Mouse (Mus musculus): ENCODE measurements at regions not wholly inside any gene's neighbourhood (a gene's known extent, or its start where the extent isn't known, plus 50 kb on each side); places are given as distances from the start of the nearest gene placed in this dataset.

GRCm38 (mm10) chr5:118354127-118354526, 109.1 kb downstream of the 2410131K14Rik start:
- DNase-seq (ENCODE audit: low spot score) = no peak

DNA sequence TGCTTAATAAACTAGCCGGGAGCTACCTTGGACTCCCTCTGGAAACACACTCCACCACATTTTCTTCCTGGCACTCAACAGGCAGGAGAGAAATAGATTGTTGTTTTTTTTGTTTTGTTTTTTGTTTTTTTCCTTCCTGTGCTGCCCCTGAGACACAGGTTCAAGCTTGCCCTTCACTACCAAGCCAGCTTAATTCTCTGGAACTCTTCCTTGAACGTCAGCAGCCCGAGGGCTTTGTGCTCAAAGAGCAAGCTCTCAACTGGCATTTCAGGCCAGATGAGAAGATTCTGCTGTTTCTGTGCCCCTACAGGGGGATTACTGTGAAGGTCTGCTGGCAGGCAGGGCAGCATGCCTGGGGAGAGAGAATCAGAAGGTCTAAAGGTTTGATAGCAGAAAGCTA, 109.8 kb downstream of the 2410131K14Rik start:
- no peak for DNase-seq (ENCODE audit: low spot score)

- no peak for DNase-seq (ENCODE audit: low spot score)
Measured at GRCm38 (mm10) chr5:118355287-118355686, 110.3 kb downstream of the 2410131K14Rik start.

DNA sequence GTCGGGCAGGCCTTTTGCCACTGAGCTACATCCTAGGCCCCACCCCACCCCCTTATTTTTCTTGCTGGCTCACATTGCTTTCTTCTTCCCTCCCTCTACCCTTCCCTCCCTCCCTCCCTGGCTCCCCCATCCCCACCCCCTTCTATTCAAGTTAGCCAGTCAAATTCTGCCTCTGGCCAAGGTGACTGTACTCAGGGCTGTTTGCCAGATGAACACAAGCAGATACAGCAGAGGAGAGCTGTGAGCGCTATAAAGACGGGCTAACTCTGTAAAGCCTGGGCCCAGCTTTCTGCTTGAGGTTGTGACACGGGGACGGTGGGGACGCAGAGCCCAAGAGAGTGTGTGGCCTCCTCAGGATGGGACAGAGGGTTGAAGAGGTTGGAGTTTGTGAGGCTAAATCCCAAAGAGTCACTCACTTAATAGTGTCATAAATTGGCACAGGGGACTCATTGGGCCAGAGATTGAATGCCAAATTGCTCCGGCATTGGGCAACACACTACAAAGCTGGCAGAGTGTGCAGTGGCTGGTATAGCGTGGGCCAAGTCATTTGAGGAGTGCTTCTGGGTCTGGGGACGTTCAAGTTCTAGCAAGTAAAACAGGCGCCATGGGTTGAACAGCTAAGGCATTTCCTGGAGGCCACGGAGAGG, 110.8 kb downstream of the 2410131K14Rik start:
- DNase-seq (ENCODE audit: low spot score) = no peak

DNA sequence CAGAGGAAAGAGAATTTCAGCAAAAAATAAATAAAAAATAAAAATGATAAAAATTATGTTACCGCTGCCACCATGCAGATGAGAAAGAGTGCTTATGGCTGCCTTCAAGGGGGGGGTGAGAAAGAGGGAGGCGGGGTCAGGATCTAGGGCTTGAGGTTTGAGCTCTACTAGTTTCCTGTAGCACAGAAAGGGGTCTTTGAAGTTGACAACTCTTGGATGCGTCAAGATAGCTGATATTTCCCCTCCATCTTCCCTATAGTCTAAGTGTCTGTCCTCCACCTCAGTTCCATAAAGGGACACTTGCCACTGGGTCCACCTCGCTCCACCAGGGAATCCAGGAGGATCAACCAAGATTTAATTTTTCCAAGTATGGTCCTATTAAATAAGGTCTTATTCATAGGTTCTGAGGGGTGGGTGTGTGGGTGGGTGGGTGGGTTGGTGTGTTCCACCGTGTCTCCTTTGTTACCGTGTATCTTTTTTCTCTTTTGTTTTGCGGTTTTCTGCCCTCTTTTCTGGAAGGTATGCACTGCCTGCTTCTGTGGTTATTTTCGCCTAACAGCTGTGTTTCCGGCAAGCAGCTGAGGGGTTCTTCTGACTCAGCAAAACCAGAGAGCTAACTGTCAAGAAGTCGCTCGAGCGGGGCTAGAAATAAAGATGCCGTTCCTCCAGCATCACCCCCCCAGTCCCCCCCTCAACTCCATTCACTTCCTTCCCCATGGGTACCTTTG, 114.8 kb downstream of the 2410131K14Rik start:
- DNase-seq (ENCODE audit: low spot score) = no peak

DNA sequence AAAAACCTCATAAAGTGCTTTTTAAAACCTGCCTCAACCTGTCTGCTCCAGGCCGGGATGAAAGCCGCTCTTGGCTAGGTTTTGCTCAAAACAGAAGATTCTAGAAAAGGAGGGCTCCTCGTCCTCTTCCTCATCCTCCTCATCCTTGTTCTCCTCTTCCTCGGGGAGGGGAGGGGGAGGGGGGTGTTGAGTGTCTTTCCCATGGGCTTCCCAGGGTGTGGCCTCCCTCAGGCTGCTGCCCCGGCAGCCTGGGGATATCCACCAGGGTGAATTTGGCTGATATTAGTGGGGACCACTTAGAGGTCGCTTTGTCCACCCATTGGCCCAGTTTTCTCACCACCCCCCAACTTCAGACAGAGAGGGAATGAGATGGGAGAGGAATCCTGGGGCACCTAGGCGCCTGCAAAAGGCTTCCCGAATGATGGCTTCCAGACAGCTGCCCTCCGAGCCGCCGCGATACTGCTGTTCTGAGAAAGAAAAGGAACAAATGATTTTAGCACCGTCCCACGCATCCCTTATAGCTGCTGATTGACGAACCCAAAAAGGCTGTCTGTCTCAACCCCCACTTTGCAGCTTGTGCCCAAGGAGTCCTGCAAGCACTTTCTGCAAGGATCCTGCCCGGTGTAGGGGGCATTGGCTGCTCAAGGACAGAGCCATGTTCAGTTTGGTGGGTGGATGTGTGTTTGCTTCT, 115.5 kb downstream of the 2410131K14Rik start:
- no peak for DNase-seq (ENCODE audit: low spot score)

DNA sequence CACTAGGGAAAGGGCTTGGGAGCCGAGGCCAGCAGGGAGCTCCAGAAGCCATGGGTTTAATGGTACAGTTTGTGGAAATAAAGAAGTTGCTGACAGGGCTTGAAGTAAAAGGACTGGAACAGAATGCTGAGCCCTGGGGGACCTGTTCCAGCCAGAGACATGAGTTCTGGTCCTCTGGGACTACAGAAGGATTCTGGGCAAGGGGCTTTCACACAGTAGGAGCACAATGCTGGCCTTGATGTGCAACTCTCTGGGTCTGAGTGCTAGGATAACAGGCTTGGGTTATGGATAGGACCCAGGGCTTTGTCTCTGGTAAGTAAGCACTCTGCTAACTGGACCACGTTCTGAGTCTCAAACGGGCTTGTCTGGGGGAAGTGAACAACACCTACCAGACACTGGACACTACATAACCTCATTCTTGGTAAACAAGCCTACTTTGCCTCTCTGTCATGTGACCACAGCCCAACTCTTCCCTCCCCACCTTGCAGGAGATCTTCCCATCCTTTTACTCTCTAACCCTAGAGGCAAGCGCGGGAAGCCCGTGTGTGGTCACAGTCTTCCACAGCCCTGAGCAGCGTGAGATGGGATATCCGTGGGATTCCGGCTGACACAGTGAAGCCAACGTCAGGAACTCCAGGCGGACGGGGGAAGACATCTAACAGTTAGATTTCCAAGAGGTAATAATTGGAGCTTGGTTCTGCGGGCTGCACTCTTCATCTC, 116.3 kb downstream of the 2410131K14Rik start:
- DNase-seq (ENCODE audit: low spot score) = no peak

DNA sequence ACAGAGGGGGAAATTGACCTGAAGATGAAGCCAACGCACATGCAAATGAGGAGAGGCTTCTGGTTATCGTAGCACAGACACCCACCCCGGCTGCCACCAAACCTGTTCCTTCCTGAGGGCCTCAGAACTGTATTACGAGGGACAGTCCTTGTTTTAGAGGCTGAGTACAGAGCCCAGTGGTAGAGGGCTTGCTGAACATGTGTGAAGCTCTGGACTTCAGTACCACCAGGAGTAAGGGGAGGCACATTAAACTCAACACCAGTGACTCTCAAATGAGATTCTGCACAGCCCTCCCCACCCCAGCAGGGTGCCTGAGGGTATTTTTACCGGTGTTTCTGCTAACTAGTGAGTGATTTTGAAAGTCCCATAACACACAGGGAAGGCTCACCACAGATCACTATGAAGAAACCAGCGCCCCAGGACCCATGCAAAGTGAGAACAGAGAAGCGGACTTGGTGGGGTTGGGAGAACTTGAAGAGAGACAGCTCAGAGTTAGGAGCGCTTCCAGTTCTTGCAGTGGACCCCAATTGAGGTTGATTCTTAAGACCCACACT, 116.9 kb downstream of the 2410131K14Rik start:
- DNase-seq (ENCODE audit: low spot score) = no peak

DNA sequence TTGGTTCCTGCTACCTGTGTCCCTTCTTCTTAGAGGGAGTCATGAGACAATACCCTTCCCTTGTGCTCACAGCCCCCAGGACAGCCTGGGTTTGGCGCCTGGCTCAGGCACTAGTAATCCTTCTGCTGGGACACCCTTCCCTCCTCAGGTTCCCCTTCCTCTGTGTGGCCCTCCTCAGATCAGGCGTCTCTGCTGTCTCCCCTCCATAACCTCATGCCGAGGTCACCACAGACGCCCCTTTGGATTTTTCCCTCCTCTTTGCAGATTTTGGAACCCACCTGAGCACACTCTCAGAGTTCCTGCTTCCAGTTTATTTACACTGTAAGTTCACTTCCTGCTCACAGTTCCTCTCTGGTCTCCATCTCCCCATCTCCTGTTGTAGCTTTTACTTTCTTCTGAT, 117.7 kb downstream of the 2410131K14Rik start:
- DNase-seq (ENCODE audit: low spot score) = no peak

DNA sequence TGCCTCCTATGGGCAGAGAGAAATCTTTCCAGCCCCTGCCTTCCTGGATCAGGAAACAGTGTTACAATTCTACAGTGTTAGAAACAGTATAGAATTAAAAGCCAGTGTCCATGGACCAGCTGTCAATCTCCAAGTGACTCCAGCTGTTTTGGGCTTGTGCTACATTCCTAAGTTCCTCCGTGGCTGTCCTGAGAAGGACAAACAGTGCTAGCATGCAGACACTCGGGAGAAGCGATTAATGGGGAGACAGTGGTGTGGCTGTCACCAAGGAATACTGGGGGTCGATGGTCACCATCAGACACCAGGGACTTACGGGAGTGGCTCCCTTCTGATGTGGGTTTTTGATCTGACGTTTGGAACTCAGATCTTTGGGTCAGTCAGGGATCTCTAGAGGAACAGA, 118.1 kb downstream of the 2410131K14Rik start:
- DNase-seq (ENCODE audit: low spot score) = no peak

DNA sequence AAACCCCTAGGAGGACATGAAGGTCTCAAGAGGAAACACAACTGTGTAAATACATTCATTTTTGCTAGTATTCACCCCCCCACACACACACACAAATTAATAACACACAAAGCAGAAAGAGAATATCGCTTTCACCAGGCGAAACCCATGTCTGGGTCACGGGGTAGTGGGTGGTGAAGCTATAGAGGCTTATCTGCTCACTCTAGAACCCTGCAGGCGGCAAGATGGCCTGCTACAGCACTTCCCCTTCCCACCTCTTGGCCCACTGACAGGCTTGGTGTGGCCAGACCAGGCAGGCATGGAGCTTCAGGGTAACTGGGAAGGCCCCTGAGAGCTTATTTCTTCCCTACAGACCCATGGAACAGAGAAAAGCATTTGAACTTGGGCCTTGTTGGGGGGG, 119.6 kb downstream of the 2410131K14Rik start:
- DNase-seq (ENCODE audit: low spot score) = no peak

- DNase-seq (ENCODE audit: low spot score) = no peak
Measured at GRCm38 (mm10) chr5:118365196-118365595, 120.2 kb downstream of the 2410131K14Rik start.

DNA sequence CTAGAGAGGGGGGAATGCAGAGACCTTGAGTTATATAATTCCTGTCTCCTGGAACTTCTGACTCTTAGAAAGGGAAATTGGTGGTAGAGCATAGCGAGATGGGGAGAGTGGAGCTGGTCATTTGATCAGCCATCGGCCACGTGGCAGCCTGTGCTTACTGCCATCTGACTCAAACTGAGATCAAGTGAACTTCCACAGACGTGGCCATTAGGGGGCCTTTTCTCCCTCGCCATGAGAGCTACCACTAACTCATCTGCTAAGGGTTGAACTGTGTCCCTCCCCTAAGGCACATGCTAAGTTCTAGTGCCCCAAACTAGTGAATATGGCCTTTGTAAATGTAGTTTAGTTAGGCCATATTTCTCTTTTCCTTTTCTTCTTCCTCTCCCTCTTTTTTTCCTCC, 120.6 kb downstream of the 2410131K14Rik start:
- DNase-seq (ENCODE audit: low spot score) = no peak

GRCm38 (mm10) chr5:118367047-118367446, 122.0 kb downstream of the 2410131K14Rik start:
- no peak for DNase-seq (ENCODE audit: low spot score)

DNA sequence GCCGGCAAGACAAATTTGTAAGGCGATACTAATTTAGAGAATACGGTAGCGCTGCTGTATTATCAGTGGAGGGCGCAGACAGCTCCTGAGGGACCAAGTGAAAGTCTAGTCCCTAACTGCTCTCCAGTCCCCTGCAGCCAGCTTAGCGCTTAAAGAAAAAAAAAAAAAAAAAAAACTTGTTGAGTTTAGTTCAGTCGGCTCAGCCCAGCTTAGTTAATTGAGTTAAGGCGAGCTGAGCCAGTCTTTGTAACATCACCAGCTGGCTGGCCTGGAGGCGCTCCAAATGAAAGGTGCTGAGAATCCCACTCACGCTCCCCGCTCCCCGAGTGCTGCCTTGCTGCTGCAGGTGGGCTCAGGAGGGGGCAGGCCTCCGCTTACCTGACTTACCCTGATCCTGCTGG, 128.6 kb downstream of the 2410131K14Rik start:
- DNase-seq (ENCODE audit: low spot score) = no peak

- DNase-seq (ENCODE audit: low spot score) = no peak
Measured at GRCm38 (mm10) chr5:118374968-118375367, 129.9 kb downstream of the 2410131K14Rik start.

DNA sequence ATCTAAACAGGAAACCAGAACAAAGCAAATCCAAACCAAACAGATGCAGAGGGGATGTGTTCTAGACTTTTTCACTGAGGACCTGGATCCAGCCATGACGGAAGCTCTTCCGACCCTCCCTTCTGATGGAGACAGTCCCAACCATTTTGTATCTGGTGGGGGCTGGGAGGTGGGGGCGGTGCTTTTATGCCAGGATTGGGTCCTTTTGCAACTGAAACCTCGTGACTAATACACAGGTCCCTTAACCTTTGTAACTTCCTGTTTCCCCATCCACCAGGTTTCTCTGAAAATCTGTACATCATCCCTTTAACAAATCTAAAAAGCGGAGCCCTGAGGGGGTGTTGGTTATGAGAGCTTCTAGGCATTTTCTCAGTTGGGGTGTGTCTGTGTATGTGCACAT, 130.9 kb downstream of the 2410131K14Rik start:
- DNase-seq (ENCODE audit: low spot score) = no peak

- no peak for DNase-seq (ENCODE audit: low spot score)
Measured at GRCm38 (mm10) chr5:118376478-118376877, 131.5 kb downstream of the 2410131K14Rik start.

DNA sequence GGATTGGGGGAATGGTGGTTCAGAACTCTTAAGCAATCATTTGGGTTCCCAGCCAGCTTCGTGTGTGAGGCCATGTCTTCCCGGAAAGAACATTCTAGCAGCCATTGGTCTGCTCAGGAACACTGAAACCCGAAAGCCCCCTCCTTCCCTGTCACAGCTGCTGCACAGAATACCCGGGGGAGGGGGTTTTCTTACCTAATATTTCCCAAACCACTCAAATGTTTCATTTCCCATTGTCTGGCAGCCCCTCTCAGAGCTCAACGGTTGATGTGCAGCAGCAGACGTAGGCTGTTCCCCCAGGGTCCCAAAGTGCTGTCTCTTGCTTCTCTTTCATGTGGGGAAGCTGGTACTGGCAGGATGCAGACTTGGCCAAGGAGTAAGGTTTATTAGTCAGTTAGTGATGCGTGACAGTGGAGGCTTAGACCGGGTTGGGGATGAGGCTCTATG, 132.4 kb downstream of the 2410131K14Rik start:
- DNase-seq (ENCODE audit: low spot score) = no peak

DNA sequence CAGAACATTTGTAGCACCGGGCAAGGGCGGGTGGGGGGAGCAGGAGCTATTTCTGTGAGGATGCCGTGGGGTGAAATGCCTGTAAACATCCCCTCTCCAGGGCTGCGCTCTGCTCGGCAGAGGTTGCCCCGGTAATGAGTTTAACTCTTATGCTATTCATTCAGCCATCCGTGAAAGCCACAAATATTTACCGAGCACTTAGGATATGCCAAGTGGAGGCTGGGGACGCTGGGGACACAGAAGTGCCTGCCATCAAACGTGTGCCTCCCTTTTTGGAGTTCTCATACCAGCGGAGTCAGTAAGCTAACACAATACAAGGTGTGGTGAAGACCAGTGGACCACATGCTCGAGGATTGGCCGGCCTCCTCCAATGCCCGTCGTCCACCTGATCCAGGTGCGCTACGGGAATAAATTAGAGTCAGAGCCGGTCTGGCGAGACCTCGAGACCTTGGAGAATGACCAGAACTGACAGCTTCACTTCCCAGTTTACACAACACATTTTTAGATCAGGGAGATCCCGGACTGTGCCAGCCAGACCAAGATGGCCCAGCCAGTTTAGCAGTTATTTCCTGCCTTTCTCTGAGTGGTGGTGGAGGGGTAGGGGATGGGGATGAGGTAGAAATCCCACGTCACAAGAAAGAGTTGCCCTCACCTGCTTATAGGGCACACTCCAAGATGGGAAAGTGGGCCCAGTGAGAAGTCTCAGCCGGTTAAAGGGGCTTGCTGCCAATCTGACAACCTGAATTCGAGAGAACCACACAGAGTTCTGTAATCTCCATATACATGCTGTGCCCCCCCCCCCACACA, 134.4 kb downstream of the 2410131K14Rik start:
- DNase-seq (ENCODE audit: low spot score) = no peak

DNA sequence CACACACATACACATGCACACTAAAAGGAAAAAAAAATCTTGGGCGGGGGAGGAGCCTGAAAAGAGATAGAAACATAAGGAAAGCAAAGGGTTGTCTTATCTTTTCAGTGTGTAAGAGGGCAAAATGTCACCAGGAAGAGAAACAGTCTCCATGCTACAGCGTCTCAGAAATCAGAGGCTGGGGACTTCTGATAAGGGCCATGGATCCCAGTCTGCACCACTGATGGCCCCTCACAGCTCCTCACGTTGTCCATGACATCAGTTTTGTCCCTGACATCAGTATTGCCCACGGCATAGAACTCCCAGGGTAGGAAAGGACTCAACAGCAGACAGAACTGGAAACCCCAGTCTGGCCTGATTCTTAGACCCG, 135.0 kb downstream of the 2410131K14Rik start:
- no peak for DNase-seq (ENCODE audit: low spot score)
